Mouse (Mus musculus) monocyte, adult 5-6 weeks (primary cell): ENCODE measurements around the gene Tsnax. TPM values are rescaled to one million over a fixed set of nuclear protein-coding genes. Genes with fewer than 3 reads are reported as not detected.

Experiments used
- ATAC-seq: fragments of 153-309, 156-312 bp; replicated peaks from 2 replicates; pipeline ENCODE4 v1.8.0; 2017; ENCODE audit warnings: mild to moderate bottlenecking; ENCODE audit not compliant: low TSS enrichment, insufficient number of reproducible peaks, severe bottlenecking, poor library complexity, low FRiP score
- total RNA-seq: library from RNA; stranded (forward); fragments of 200-1000, 200-491, 200-594 nt; gene quantifications from 3 replicates; pipeline ENCODE4 v1.2.3, GENCODE M21; 2017

Gene Tsnax
- total RNA-seq, 1 experiment from 2014 or later = 71.8 TPM

DNA sequence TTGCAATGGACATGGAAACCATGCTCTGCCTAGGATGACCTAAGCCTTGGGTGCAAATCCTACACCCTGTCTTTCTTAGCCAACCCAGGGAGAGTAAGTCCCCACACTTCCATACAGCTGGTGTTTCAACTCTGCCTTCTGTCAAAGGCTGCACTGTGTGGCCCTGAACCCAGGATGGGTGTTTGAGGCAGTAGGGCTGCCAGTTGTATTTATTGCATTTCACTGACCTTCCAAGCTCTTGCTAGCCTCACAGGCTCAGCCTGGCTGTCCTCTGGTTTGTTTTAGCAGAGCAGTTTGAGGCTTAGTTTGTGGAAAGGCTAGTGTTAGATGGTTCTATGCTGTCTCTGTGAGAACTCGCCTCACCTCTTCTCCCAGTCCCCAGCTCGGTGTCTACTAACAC, 61.8 kb downstream of the Tsnax start:
- no peak for ATAC-seq

GRCm38 (mm10) chr8:125075389-125075788, 62.6 kb downstream of the Tsnax start:
- ATAC-seq = no peak

DNA sequence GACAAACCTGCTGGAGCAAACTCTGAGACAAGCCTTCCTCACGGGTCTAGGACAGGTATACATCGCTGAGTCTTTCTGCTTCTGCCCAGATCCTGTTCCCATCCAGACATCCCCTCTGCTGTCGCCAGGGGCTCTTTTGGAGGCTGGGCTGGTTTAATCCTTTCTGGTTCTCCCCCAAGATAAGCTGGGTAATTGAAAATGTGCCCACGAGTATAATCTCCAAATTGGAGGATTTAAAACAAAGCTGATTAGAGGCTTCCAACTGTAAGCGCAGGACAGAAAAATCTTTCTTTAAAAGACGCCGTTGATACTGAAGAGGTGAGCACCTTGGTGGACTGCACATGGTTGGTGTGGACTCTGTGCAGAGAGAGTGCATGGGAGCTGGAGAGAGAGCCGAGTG, 64.5 kb downstream of the Tsnax start:
- no peak for ATAC-seq

- ATAC-seq = no peak
Measured at GRCm38 (mm10) chr8:125078771-125079384, 66.1 kb downstream of the Tsnax start.

GRCm38 (mm10) chr8:125080388-125081344, 67.9 kb downstream of the Tsnax start:
- no peak for ATAC-seq

DNA sequence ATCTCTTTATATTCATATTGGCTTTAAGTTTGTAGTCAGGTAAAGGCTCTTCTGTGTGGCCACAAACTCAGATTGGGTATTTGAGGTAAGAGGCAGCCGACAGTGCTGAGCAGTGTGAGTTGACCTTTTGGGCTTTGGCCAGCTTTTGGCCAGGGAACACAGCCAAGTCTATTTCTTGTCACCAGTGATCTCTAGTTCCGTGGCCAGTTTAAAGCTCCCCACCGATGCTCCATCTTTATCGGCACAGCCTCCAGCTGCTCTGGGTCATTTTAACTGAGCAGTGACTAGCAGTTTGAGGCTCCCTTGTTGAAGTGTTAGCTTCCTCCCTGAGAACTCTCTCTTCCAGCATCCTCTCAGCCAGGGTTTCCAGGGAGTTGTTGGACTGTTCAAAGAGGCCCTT, 70.9 kb downstream of the Tsnax start:
- ATAC-seq = no peak

Other genes starting within 250 kb of the Tsnax start
- gene Trim67, start 219.9 kb upstream of the Tsnax start, total RNA-seq = not detected in 3 replicates
- gene Gnpat, start 150.0 kb upstream of the Tsnax start, total RNA-seq = 37.0 to 58.8 TPM (median 41.2 TPM) in 3 replicates
- gene 2810004N23Rik, start 149.9 kb upstream of the Tsnax start, total RNA-seq = 26.0 to 39.2 TPM (median 27.4 TPM) in 3 replicates
- 12.3 to 19.4 TPM (median 13.2 TPM) in 3 replicates for gene Exoc8, start 115.3 kb upstream of the Tsnax start, total RNA-seq
- 15.5 to 26.7 TPM (median 22.1 TPM) in 3 replicates for gene Sprtn, start 115.1 kb upstream of the Tsnax start, total RNA-seq
- gene Egln1, start 63.7 kb upstream of the Tsnax start, total RNA-seq = 24.4 to 26.1 TPM (median 24.5 TPM) in 3 replicates
- 3.9 to 11.4 TPM (median 7.1 TPM) in 3 replicates for gene Disc1, start 41.2 kb downstream of the Tsnax start, total RNA-seq